Comparison of ENCODE assay signal across 7 mouse cellular contexts in the genomic region with DNA sequence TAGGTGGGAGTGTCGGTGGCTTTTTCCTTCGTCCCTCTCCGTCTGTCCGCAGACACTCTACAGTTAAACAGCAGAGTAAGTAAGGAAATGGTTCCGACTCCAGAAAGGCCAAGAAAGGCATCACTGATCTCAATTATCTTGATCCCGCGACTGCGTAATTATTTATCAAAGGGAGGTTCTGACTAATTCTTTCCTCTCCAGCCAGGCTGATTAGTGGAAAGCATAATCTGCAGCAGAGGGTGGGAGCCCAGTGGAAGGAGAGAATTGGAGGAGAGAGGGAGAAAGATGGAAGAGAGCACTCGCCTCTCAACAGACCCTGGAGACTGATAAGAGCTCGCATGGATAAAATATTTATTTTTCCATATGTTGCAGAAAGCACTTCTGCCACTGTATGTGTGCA.
DNase-seq lines count a peak whose midpoint lies in the region; ATAC-seq and TF ChIP-seq lines count a peak whose summit lies in the region.

No protein-coding gene starts in this region.

- no peak overlapping the region for H3K9ac ChIP-seq in kidney, embryonic 16.5 days (replicated peaks; ENCODE audit: low read length)
- H3K9ac ChIP-seq in forebrain, embryonic 15.5 days (replicated peaks), result no peak overlapping the region
- no peak overlapping the region for H3K9ac ChIP-seq in midbrain, embryonic 13.5 days (replicated peaks)

- TF ChIP-seq CTCF in cortical plate, adult 2 months (IDR thresholded peaks at IDR 0.05; ENCODE audit: extremely low read depth, insufficient read depth, low read length), result no peak

- no peaks in the 10 kb centered on the region for H3K36me3 ChIP-seq in kidney, embryonic 16.5 days (ENCODE audit: insufficient read depth, low read length)
- peaks cover 6% of the 10 kb centered on the region; the same call in 1 of the 2 replicates for H3K36me3 ChIP-seq in forebrain, embryonic 15.5 days
- H3K36me3 ChIP-seq in midbrain, embryonic 13.5 days, result peaks cover 25% of the 10 kb centered on the region

- H3K27me3 ChIP-seq in kidney, embryonic 16.5 days (ENCODE audit: insufficient read depth, low read length), result no peaks in the 10 kb centered on the region
- no peaks in the 10 kb centered on the region for H3K27me3 ChIP-seq in forebrain, embryonic 15.5 days
- H3K27me3 ChIP-seq in midbrain, embryonic 13.5 days, result no peaks in the 10 kb centered on the region

- no peak overlapping the region; the same call in 1 of the 2 replicates for H3K4me2 ChIP-seq in kidney, embryonic 16.5 days (replicated peaks; ENCODE audit: low read depth, low read length)
- H3K4me2 ChIP-seq in forebrain, embryonic 15.5 days (replicated peaks), result no peak overlapping the region
- H3K4me2 ChIP-seq in midbrain, embryonic 13.5 days (replicated peaks), result no peak overlapping the region

- 0 out of 2 replicates have a peak, but pooled peaks have one; percentile 3 for ATAC-seq in kidney, embryonic 16.5 days (ENCODE audit: low FRiP score, low TSS enrichment)
- 0 out of 2 replicates have a peak, but pooled peaks have one; percentile 3 for ATAC-seq in forebrain, embryonic 15.5 days (replicated peaks)
- no peak for ATAC-seq in midbrain, embryonic 13.5 days

- peaks cover 27% of the 10 kb centered on the region for H3K4me1 ChIP-seq in kidney, embryonic 16.5 days (ENCODE audit: insufficient read depth, low read length)
- H3K4me1 ChIP-seq in cortical plate, adult 2 months (ENCODE audit: control insufficient read depth, insufficient read depth, low read length), result peaks cover 13% of the 10 kb centered on the region
- H3K4me1 ChIP-seq in forebrain, embryonic 15.5 days, result peaks cover 38% of the 10 kb centered on the region
- H3K4me1 ChIP-seq in midbrain, embryonic 13.5 days (replicated peaks), result peaks cover 52% of the 10 kb centered on the region

- TF ChIP-seq POLR2A in cortical plate, adult 2 months (IDR thresholded peaks at IDR 0.05; ENCODE audit: extremely low read depth, insufficient read depth, low read length), result no peak

- WGBS in kidney, embryonic 16.5 days, result 49% methylated on average over 10 of the region's 10 CpGs
- 25% methylated on average over 10 of the region's 10 CpGs for WGBS in forebrain, embryonic 15.5 days
- 46% methylated on average over 10 of the region's 10 CpGs for WGBS in midbrain, embryonic 13.5 days

- H3K4me3 ChIP-seq in kidney, embryonic 16.5 days (ENCODE audit: low read length), result no peak overlapping the region
- H3K4me3 ChIP-seq in cortical plate, adult 2 months (ENCODE audit: insufficient read depth, low read length), result no peak overlapping the region
- H3K4me3 ChIP-seq in forebrain, embryonic 15.5 days, result no peak overlapping the region
- no peak overlapping the region for H3K4me3 ChIP-seq in midbrain, embryonic 13.5 days (replicated peaks)

- H3K9me3 ChIP-seq in kidney, embryonic 16.5 days (ENCODE audit: low read length), result no peaks in the 10 kb centered on the region
- H3K9me3 ChIP-seq in forebrain, embryonic 15.5 days, result no peaks in the 10 kb centered on the region
- H3K9me3 ChIP-seq in midbrain, embryonic 13.5 days, result no peaks in the 10 kb centered on the region

- peak overlapping the region; percentile 89 for H3K27ac ChIP-seq in kidney, embryonic 16.5 days (ENCODE audit: low read length)
- H3K27ac ChIP-seq in cortical plate, adult 2 months (ENCODE audit: insufficient read depth, low read length), result peak overlapping the region; percentile 92
- peak overlapping the region; percentile 83 for H3K27ac ChIP-seq in forebrain, embryonic 15.5 days (replicated peaks)
- H3K27ac ChIP-seq in midbrain, embryonic 13.5 days, result peak overlapping the region; percentile 79

- no peak for DNase-seq in kidney, postnatal 14 days
- DNase-seq in left cerebral cortex, postnatal 10 days (ENCODE audit: extremely low spot score in 1 of 2, low spot score in 2 of 2), result no peak
- DNase-seq in layer of hippocampus, postnatal 25 days (ENCODE audit: extremely low spot score in 1 of 2, low spot score in 1 of 2), result no peak

- intact Hi-C loops in left cerebral cortex, postnatal 10 days (cut with DNase I), result no loop called here
